Mouse (Mus musculus) retina, postnatal 1 day (tissue): ENCODE measurements around the gene Fbn1.
"Not testable (repeated sequence)": the region's sequence is repeated elsewhere in the genome, so short reads cannot be mapped to it uniquely, and the experiment has no call there.

Source experiments
- DNase-seq: peaks from one replicate; pipeline ENCODE4 v3.0.0-alpha.2; 2012

Gene Fbn1

GRCm38 (mm10) chr2:125285777-125286176 lies 222.0 kb downstream of the Fbn1 start:
- DNase-seq = peak; percentile 19

GRCm38 (mm10) chr2:125282334-125283206 lies 225.2 kb downstream of the Fbn1 start:
- no peak for DNase-seq

GRCm38 (mm10) chr2:125279995-125280394 lies 227.8 kb downstream of the Fbn1 start:
- DNase-seq = not testable (repeated sequence)

- DNase-seq = no peak
Observed at GRCm38 (mm10) chr2:125278474-125278873, 229.3 kb downstream of the Fbn1 start.

- DNase-seq = no peak
Observed at GRCm38 (mm10) chr2:125276692-125277091, 231.1 kb downstream of the Fbn1 start.

- DNase-seq = no peak
Observed at GRCm38 (mm10) chr2:125275617-125276016, 232.2 kb downstream of the Fbn1 start.

- no peak for DNase-seq
Observed at GRCm38 (mm10) chr2:125268876-125269275, 238.9 kb downstream of the Fbn1 start.

GRCm38 (mm10) chr2:125263753-125264152 lies 244.0 kb downstream of the Fbn1 start:
- DNase-seq = no peak

GRCm38 (mm10) chr2:125263056-125263455 lies 244.7 kb downstream of the Fbn1 start:
- peak; percentile 40 for DNase-seq

GRCm38 (mm10) chr2:125260326-125260725 lies 247.5 kb downstream of the Fbn1 start:
- no peak for DNase-seq

GRCm38 (mm10) chr2:125259230-125260120 lies 248.3 kb downstream of the Fbn1 start:
- DNase-seq = peak; percentile 59

- no peak for DNase-seq
Observed at GRCm38 (mm10) chr2:125255886-125256285, 251.9 kb downstream of the Fbn1 start.

- no peak for DNase-seq
Observed at GRCm38 (mm10) chr2:125254630-125255029, 253.2 kb downstream of the Fbn1 start.

- DNase-seq = no peak
Observed at GRCm38 (mm10) chr2:125253699-125254098, 254.1 kb downstream of the Fbn1 start.

GRCm38 (mm10) chr2:125252275-125252674 lies 255.5 kb downstream of the Fbn1 start:
- peak; percentile 77 for DNase-seq

- peak; percentile 22 for DNase-seq
Observed at GRCm38 (mm10) chr2:125251781-125252180, 256.0 kb downstream of the Fbn1 start.
